Mouse (Mus musculus) WW6 (cell line): Measurements from ENCODE around the gene Ttc24.
A peak's percentile ranks its signal among the peaks of the same experiment; 100 is the strongest.

Experiments
- DNase-seq: peaks from one replicate; pipeline ENCODE4 v3.0.0-alpha.2; 2013; ENCODE audit warnings: low read depth, low spot score

Gene Ttc24

DNA sequence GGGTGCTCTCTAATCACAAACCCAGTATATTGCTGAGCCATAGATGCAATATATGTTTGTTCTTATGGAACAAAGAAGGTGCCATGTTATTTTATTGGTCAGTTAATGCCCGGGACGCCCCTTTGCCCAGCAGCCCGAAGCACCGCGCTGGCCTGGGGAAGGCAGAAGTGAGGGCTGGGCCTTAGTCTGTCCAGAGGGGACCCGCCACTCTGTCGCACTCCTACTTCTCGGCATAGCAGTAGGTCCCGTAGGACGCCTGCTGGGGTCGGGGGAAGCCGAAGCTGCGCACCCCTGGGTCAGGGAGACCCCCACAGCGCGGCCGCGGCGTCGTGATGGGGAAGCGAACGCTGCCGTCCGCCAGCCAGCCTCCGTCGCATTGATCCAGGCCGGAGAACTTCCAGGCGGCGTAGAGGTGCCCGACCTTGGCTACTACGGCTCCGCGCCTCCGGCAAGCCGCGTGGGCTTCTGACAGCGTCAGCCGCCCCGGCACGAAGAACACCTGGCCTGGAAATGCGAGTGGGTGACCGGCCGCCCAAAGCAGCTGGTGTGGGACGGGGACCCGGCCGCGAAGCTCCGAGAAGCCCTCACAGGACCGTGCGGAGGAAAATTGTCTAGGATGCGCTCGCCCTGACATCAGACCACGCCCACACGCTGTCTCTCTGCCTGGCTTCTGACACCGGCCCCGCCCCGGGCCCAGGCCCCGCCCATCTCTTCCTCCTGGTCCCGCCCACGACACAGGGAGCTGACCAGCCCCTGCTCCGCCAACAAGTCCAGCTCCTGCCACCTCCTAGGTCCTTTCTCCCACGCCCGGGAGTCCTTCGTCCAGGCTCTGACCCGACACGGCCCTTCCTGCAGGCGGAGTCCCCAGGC lies 55.5 kb downstream of the Ttc24 start:
- peak; percentile 70 for DNase-seq
